Mouse (Mus musculus) frontal cortex, postnatal 10 days (tissue): ENCODE data around the gene Iqschfp.
A peak's percentile ranks its signal among the peaks of the same experiment; 100 is the strongest.

ENCODE experiments used
- DNase-seq, 2 experiments: peaks; one replicate each; pipeline ENCODE4 v3.0.0; 2022; ENCODE audit warnings: low spot score in 2 of 2, mixed read lengths in 1 of 2

The Iqschfp gene

DNA sequence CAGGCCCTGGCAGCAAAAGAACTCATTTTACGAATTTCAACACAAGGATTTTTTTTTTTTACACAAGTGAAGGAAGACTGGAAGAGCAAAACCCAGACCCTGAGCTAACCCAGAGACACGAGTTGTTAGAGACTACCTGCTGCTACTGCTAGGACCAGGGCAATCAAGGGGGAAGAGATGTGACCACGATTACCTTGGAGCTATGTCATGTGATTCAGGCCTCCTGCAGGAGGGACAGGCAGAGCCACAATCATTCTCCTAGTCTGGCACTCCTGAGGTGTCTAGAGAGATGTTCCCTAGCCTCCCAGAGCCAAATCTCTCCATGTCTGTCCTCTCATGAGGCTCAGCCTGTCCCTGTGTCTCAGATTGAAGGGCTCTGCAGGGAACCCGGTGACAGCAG is 634.4 kb downstream of the Iqschfp start:
- no peak for DNase-seq

DNA sequence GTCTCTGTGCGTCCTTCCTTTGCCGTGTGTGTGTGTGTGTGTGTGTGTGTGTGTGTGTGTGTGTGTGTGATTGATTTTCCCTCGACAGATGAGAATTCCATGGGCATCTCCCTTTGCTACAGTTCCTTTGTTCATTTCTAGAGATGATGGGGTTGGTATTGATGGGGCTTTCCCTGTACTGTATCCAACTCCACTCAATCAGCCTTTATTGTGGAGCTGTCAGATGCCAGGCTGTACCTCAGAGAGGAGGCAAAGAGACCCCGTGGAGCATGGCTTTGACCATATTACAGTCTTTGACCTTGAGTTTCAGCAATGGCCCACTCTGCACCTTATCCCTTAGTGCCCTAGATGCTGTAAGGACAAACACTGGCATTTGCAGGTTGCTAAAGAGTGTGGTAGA is 635.1 kb downstream of the Iqschfp start:
- no peak for DNase-seq

DNA sequence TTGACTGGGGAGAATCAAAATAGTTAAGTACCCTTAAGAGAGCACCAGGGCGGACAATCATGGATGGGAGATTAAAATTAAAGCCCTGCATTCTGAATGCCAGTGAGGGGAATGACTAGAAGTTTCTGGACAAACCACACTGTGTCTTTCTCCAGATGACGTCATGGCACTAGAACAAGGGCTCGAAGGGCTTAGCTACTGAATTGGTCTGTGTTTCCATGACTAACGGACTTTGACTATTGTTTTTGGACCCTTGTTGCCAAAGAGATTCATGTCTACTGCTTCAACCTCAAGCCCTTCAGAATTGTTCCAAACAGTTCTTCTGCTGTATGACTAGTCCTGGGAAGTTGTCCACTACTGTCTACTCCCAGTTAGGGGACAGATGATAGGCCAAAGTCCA is 639.9 kb downstream of the Iqschfp start:
- no peak for DNase-seq

DNA sequence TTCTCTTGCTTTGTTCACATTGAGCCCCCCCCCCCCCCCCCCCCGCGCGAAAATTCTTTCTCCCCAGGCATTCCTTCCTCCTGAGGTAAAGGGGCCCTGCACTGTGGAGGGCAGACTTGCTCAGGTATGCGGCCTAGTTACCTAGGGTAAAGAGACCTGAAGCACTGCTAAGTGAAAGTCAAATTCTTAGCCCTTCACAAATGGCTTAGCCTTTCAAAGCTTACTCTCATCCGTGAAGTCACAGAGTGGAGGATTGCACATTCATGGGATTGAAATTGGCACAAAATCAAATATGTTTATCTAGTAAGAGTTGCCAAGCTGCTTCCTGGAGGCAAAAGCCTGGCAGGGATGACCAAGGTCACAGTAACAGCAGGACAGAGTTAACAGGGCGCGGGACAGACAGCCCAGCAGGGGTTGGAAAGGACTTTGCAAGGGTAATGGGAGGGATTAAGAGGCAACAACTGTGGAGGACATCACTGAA is 642.6 kb downstream of the Iqschfp start:
- no peak for DNase-seq

DNA sequence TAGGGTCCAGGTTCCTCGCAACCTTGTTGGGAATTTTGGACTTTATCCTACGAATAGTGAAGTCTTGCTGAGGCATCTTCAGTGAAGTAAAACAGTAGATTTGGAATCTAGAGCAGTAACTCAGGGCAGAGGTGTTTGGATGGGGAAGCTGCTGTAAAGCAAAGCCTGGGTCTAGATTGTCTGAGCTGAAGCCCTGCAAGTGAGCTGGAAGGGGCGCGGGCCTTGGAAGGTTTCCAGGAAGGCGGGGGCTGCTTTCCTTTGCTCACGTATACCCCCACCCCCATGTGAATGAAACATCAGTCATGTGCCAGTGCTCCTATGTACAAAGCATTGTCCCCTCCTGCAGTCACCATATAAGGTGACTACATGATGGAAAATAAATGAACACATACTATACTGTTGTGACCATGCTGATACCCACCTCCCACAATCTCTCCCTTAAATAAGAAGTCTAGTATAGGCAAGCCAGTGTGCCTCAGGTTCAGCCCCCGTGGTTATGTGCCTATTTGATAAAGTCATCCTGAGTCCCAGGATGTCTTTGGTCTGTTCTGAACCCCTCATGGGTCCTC is 643.2 kb downstream of the Iqschfp start:
- no peak for DNase-seq

DNA sequence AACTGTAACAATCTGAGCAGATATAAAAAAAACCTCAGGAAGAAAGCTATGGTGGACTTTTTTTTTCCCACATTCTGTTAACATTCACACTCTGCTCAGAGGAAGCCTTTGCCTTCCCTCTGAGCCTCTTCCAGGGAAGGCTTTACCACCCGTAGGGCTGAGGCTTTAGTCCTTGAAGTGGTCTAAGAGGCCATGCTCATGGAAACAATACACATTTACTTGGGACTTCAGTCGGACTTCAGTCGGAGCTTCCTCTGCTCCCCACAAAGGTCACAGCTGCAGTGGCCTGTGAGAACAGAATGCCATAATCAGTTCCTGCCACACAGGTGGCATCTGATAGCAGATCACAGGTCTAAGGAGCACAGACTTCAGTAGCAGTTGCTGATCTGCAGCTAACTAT is 644.0 kb downstream of the Iqschfp start:
- no peak for DNase-seq

DNA sequence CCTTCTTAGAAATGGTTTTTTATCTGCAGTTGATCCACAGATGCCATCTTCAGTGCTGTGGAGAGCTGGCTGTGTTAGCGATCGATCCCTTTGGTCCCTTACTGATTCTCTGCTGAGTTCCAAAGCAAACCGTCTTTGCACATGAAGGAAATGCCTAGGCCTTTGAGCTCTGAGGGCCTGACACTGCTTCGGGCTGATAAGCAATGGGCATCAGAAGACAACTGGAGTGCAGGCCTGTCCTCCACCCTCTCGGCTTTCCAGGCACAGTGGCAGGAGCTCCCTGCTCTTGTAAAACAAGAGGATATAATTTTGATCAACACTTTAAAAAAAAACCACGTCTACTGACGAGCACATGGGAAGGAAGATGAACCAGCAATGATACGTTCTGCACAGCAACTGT is 649.7 kb downstream of the Iqschfp start:
- no peak for DNase-seq

DNA sequence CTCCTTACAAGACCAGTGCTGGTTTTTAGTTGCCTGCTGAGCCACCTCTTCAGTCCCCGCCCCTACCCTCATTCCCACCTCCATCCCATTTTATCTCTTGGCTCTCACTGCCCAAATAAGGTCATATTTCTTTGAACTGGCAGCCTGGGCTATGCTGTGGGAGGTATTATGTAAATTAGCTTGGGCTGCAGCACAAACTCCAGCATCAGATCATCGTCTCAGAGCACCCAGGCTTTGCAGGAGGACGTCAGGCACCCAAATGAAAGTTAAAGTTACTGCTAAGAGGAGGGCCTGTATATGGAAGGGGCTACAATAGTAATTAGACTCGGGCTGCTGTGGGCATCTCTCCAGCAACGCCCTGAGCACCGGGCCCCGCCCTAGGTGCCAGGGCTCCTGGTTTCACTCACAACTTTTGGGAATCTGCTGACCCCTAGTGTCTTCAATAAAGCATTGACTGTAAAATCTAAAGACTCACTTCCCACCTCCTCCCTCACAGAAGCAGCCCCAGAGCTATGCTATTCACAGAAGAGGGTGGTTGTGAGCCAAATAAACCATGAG is 651.0 kb downstream of the Iqschfp start:
- peak; percentile 32 to 54 for DNase-seq

DNA sequence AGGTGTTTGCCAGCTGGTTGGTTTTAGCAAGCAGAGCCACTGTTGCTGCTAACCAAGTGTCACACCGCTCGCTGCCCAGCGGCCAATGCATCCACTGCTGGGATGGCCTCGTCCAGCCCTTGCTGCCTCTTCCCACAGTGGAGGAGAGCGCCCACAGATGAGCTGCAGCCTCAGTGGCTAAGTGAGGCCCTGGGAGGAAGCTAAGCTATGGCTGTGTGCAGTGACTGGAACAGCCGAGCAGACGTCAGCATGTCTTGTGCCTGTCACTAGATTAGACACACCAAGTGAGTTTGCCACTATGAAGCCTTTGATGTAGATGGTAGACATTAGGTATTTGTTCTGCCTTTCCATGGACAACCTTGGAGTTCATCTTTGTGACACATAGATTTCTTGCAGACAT is 652.8 kb downstream of the Iqschfp start:
- DNase-seq: no peak

DNA sequence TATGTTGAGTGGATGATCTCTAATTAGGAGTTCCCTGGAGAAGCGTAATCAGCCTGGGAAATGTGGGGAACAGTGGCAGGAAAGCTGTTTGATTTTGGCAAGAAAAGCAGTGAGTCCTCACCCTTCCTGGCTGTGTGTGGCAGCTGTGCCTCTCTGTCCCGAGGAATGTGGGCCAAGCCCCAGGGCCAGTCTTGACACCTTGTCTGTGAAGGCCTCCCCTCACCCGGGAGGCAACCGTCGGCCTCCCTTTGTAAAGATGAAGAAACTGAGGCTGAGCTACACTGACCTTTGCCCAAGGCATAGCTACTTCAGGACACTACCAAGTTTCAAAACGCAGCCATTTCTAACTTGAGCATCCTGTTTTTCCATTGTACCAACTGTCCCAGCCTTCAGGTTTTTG is 653.9 kb downstream of the Iqschfp start:
- no peak for DNase-seq

DNA sequence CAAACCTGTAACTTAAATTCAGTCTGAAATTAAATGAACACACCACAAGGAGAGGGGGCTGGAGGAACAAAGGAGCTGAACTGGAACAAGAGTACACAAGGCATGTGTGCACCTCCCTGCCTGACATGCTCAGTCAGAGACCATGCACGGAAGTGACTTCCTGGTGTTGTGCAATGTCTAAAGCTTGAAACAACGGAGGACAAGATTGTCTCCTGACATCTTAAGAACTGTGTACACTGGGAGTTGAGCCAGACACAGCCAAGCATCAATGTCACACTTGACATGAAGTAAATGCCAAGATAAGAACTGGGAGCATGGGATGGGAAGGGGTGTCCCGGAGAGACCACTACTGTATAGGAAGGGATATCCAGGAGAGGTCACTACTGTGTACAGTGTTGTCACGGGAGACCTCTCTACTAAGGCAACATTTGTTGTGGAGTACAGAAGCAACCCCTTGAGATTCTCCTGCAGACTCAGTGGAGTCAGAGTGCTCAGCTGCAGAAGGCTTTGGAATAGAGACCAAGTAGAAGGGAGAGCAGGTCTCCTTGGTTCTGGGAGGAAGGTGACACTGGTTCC is 663.1 kb downstream of the Iqschfp start:
- no peak for DNase-seq

DNA sequence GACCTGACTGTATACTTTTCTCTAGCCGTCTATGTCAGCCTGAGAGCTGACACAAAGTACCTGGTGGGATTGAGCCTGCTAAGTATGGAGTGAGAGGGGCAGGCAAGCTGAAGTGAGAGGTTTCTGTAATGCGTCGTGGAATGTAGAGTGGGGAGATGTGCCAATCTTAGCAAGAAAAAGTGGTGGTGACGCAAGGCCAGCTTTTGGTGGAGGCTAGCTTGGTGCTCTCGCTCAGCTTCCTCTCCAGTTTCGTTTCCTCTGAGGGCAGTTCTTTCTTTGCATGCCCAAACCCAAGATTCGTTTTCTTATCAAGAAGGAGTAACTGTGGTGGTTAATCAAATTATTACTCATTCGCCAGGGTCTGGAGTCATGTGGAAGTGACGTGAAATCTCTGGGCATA is 664.9 kb downstream of the Iqschfp start:
- no peak for DNase-seq

DNA sequence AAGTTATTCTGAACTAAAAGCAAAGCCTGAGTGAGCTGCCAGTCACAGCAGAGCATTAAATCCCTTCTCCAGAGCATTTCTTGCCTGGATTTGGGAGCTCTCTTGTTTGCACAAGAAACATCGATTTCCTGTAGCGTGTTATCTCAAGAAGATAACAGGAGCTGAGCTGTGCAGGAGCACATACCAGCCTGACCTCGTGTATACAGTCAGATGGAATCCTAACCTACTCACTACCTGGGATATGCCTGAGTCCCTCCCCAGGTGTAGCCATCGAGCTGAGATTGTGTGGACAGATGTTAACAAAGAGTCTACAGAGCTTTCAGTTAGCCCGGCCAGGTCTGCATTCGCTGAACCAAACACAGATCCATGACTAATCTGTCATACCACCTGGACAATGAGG is 666.7 kb downstream of the Iqschfp start:
- no peak for DNase-seq

DNA sequence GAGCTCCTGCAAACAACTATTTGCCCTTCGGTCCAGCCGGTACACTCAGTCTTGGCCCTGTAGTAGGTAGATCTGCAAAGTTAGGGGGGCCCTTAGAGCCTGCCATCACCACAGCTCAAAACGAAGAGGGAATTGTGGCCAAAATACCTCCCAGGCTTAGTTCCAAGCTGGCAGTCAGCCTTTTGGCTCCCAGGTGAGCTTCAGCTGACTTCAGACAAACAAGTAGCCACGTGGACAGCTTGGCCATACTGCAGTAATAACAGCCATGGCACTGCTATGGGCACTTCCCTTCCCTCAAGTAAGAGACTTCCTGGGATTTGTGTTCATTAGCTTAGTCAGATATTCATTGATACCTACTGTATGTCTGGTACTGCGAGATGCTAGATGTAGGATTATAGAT is 668.0 kb downstream of the Iqschfp start:
- no peak for DNase-seq

DNA sequence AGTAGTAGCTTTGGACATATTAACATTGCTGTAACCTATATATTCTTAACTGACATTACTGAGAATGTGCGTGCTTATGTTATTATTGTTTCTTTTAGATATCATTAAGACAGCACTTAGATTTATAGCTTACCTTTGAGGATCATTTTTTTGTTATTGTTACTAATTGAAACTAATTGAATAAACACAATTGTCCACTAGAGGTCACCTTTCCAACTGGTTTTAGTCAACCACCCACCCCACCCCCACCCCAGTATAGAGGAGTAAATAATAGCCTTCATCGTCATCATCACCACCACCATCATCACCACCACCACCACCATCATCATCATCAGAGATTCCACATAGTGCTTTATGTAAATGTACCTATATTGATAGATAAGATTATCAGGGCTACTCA is 670.8 kb downstream of the Iqschfp start:
- no peak for DNase-seq

DNA sequence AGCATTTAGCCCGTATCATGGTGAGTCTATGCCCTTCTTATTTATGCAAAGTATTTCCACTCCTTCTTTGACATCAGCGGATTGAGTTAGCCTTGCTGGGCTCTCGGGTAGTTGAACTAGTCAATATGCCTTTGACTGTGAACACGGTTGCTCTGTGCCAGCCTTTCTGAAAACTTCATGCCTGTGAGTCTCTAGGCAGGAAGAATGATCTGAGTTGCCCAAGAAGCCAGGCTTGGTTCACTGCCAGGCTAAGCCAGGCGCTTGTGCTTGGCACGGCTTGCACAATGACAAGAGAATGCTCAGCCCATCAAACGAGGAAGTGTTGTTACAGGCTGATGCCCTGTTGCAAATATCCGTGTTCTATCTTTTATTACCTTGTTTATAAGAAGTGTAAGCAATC is 671.9 kb downstream of the Iqschfp start:
- no peak for DNase-seq

DNA sequence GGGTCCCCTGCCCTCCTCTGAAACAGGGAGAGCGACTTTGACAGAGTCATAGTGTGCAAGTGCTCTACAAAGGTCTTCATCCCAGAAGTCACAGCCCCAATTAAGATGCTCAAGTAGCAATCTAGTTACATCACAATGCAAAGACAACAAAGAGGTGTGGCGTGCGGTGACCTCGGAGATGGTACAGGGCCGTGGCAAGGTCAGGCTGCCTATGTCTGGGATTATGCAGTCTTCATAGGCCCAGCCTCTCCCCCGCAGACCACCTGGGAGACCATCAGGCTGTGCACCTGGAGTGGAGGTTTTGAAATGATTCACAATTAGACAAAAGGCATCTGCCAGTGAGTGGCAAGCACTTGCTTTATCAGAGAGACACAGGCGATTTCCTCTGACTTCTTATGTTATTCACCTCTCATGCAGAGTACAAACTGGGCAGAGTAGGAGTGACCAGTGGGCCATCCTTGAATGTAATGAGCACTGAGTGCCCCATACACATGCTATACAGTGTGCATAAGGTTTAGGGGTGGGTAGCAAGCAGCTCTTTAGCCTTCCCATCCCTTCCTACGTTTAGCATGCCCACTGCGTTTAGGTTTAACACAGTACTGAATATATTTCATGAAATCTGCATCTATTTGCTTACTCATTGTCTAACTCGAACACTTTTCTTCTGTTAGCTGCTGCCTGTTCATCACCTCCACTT is 673.1 kb downstream of the Iqschfp start:
- DNase-seq: no peak

DNA sequence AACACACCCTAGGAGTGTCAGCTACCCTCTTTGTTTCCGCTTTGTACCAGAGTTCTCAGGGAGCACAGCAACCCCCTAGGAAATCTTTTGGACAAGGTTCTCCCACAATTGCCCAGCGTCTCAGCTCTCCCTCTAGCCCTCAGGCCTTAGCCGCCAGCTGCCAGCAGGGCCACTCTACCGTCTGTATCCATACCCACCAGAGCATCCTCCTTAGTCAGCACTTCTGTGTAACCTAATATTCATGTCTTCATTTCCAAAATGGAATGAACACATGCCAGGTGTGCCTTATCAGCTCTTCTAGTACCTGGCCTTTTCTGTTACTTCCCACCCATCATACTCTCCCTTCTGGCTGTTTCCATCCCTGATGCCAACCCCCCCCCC is 673.6 kb downstream of the Iqschfp start:
- DNase-seq: no peak

DNA sequence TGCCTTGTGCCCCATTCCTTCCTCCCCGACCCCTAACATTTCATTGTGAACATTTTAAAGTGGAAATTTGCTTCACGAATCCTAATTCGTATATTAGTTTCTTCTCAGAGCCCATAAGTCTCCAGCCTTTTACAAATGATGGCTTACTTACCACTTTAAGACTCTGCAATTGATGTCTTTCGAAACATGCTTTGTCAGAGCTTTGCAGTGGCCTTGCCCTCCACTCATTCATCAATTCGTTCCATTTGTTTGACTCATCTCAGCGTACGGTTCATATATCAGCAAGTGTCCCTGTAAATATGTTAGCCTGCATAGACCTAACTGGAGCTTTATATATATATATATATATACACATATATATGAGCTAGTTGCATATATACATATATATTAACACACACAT is 675.5 kb downstream of the Iqschfp start:
- no peak for DNase-seq

DNA sequence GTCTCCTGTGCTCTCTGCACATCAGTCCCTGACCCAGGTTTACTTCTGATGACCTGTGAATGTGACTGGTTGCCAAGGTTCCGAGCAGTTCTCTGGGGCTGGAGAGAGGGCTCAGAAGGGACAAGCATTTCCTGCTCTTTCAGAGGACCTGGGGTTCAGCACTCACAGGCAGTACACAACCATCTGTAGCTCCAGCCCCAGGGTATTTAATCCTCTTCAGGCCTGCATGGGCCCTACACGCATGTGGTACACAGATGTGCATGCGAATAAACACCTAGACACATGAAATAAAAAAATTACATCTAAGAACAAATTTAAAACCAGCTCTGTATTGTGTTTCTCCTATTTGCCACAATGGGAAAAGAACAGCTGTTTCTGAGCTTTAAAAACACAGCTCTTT is 676.1 kb downstream of the Iqschfp start:
- no peak for DNase-seq

DNA sequence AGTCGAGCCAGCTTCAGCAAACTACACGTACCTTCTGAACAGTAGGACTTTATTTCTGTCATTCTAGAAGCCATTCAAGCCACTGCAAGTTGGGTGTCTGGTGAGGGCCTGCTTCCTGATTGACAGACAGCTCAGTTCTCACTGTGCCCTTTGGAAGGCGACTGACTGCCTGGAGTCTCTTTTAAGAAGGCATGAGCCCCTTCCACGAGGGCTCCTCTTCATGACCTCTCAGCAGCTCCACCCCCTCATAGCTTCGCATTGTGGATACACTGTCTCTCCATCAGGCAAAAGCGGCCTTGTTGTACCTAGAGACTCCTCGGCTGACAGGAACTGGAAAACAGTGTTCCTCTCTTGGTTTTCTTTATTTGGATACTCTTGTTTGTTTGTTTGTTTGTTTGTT is 676.7 kb downstream of the Iqschfp start:
- DNase-seq: no peak

DNA sequence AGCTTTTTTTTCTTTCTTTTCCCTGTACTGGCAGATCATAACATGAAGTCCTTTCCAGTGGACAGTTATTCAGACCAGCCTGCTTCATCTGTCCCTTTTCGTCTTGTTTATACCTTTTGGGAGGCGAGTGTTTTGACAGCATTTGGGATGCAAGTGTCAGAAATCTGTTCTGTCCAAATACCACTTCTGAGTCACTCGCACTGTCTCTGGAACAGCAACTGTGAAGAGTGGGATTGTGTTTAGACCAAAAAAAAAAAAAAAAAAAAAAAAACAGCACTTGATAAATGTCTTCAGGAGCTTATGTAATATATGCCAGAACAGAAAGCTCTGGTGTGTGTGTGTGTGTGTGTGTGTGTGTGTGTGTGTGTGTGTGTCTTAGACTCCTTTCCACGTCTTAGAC is 678.3 kb downstream of the Iqschfp start:
- DNase-seq: no peak
